Mouse (Mus musculus) hindbrain, embryonic 16.5 days (tissue): ENCODE results near the gene Gse1. TPM values are rescaled to one million over a fixed set of nuclear protein-coding genes. Genes with fewer than 3 reads are reported as not detected.
A peak's percentile ranks its signal among the peaks of the same experiment; 100 is the strongest.

Source experiments
- ATAC-seq: fragments of 200-750 bp; cut with Nextera tagmentation; 2 replicates; pipeline ENCODE4 v1.8.0; 2017; ENCODE audit warnings: moderate TSS enrichment, moderate library complexity
- H3K27ac ChIP-seq: fragments of 300-500 bp; sonication (generic); 2 replicates; pipeline ENCODE4 v1.5.1; 2014; ENCODE audit warnings: low read depth, mild to moderate bottlenecking, control low read depth, low read length, moderate library complexity
- H3K27me3 ChIP-seq: fragments of 300-500 bp; sonication (generic); replicated peaks from 2 replicates; pipeline ENCODE4 v1.6.1; 2014; ENCODE audit warnings: low read length; ENCODE audit not compliant: control insufficient read depth, insufficient read depth
- H3K36me3 ChIP-seq: fragments of 300-500 bp; sonication (generic); 2 replicates; pipeline ENCODE4 v1.6.1; 2014; ENCODE audit warnings: mild to moderate bottlenecking, low read length, moderate library complexity, mixed read lengths; ENCODE audit not compliant: control insufficient read depth, insufficient read depth
- H3K4me1 ChIP-seq: fragments of 300-500 bp; sonication (generic); 2 replicates; pipeline ENCODE4 v1.6.1; 2014; ENCODE audit warnings: low read depth, low read length; ENCODE audit not compliant: control insufficient read depth, insufficient read depth
- H3K4me2 ChIP-seq: fragments of 300-500 bp; sonication (generic); 2 replicates; pipeline ENCODE4 v1.6.1; 2014; ENCODE audit warnings: mild to moderate bottlenecking, low read length, control low read depth, moderate library complexity
- H3K4me3 ChIP-seq: fragments of 300-500 bp; sonication (generic); 2 replicates; pipeline ENCODE4 v1.5.1; 2014; ENCODE audit warnings: mild to moderate bottlenecking, low read length, control low read depth, moderate library complexity
- H3K9ac ChIP-seq: fragments of 300-500 bp; sonication (generic); 2 replicates; pipeline ENCODE4 v1.6.1; 2014; ENCODE audit warnings: low read depth, mild to moderate bottlenecking, control low read depth, low read length, moderate library complexity
- H3K9me3 ChIP-seq: fragments of 300-500 bp; sonication (generic); 2 replicates; pipeline ENCODE4 v1.6.1; 2014; ENCODE audit warnings: mild to moderate bottlenecking, low read length, moderate library complexity; ENCODE audit not compliant: control insufficient read depth
- WGBS: fragments of 180-500 bp; shearing (Covaris S2); extraction: QIAGEN DNeasy Blood & Tissue Kit; methylation state at CpG from one replicate; pipeline ENCODE4 v1.1.7; 2014; 5-methylcytosine and 5-hydroxymethylcytosine counted together
- polyA plus RNA-seq: library from polyadenylated mRNA; unstranded; fragments of >200 nt; fragmentation: Nextera tagmentation; extraction: Ambion mirVana; gene quantifications from 2 replicates; pipeline ENCODE4 v1.2.1, GENCODE M21; 2015

The Gse1 gene
- polyA plus RNA-seq, 1 experiment from 2014 or later, result 10.7 TPM

- Histone ChIP-seq H3K36me3 (no peaks in the 10 kb centered on the region), H3K9me3 (no peaks in the 10 kb centered on the region), H3K27me3 (no peaks in the 10 kb centered on the region), H3K9ac (no peak overlapping the region), H3K4me3 (no peak overlapping the region), H3K27ac (no peak overlapping the region), H3K4me2 (no peak overlapping the region), H3K4me1 (peaks cover 34% of the 10 kb centered on the region)
- ATAC-seq, result no peak
- 36% methylated on average over 4 of the region's 4 CpGs for WGBS
Measured at GRCm38 (mm10) chr8:120526577-120526976, 298.3 kb downstream of the Gse1 start.

GRCm38 (mm10) chr8:120528332-120528731 lies 300.1 kb downstream of the Gse1 start:
- H3K9ac ChIP-seq, result no peak overlapping the region
- WGBS, result 39% methylated on average over 3 of the region's 3 CpGs

GRCm38 (mm10) chr8:120529226-120529625 lies 301.0 kb downstream of the Gse1 start:
- Histone ChIP-seq H3K36me3 (no peaks in the 10 kb centered on the region), H3K27ac (no peak overlapping the region), H3K4me2 (no peak overlapping the region), H3K4me3 (no peak overlapping the region), H3K9ac (no peak overlapping the region), H3K4me1 (peaks cover 53% of the 10 kb centered on the region), H3K27me3 (no peaks in the 10 kb centered on the region), H3K9me3 (no peaks in the 10 kb centered on the region)
- WGBS, result 53% methylated on average over 7 of the region's 7 CpGs
- no peak for ATAC-seq

More at GRCm38 (mm10) chr8:120528332-120528731, 300.1 kb downstream of the Gse1 start:
- H3K9me3 ChIP-seq, result no peaks in the 10 kb centered on the region
- no peak overlapping the region for H3K4me2 ChIP-seq
- H3K4me3 ChIP-seq, result no peak overlapping the region
- H3K27ac ChIP-seq, result no peak overlapping the region
- H3K36me3 ChIP-seq, result no peaks in the 10 kb centered on the region
- no peak for ATAC-seq
- peaks cover 46% of the 10 kb centered on the region for H3K4me1 ChIP-seq
- H3K27me3 ChIP-seq, result no peaks in the 10 kb centered on the region

- no peaks in the 10 kb centered on the region for H3K27me3 ChIP-seq
- H3K9ac ChIP-seq, result no peak overlapping the region
- 55% methylated on average over 16 of the region's 16 CpGs for WGBS
- peak overlapping the region; percentile 18; the same call in 1 of the 2 replicates for H3K27ac ChIP-seq
- no peak for ATAC-seq
- H3K4me2 ChIP-seq, result no peak overlapping the region
- peaks cover 61% of the 10 kb centered on the region for H3K4me1 ChIP-seq
- H3K9me3 ChIP-seq, result no peaks in the 10 kb centered on the region
- no peak overlapping the region for H3K4me3 ChIP-seq
- H3K36me3 ChIP-seq, result no peaks in the 10 kb centered on the region
Measured at GRCm38 (mm10) chr8:120530954-120531656, 302.8 kb downstream of the Gse1 start.

GRCm38 (mm10) chr8:120531775-120532516 lies 303.7 kb downstream of the Gse1 start:
- H3K9me3 ChIP-seq, result no peaks in the 10 kb centered on the region
- no peaks in the 10 kb centered on the region for H3K27me3 ChIP-seq
- WGBS, result 52% methylated on average over 10 of the region's 10 CpGs
- peak; percentile 34; the same call in 1 of the 2 replicates for ATAC-seq
- no peak overlapping the region for H3K4me3 ChIP-seq
- peaks cover 63% of the 10 kb centered on the region for H3K4me1 ChIP-seq
- peak overlapping the region; percentile 55 for H3K27ac ChIP-seq
- no peak overlapping the region; the same call in 1 of the 2 replicates for H3K4me2 ChIP-seq
- H3K9ac ChIP-seq, result no peak overlapping the region
- H3K36me3 ChIP-seq, result no peaks in the 10 kb centered on the region

- H3K9ac ChIP-seq, result peak overlapping the region; percentile 38
- 5% methylated on average over 24 of the region's 29 CpGs for WGBS
- H3K4me3 ChIP-seq, result no peak overlapping the region
- H3K36me3 ChIP-seq, result no peaks in the 10 kb centered on the region
- ATAC-seq, result 0 out of 2 replicates have a peak, but pooled peaks have one; percentile 34
- H3K4me2 ChIP-seq, result peak overlapping the region; percentile 43
- no peaks in the 10 kb centered on the region for H3K27me3 ChIP-seq
- H3K4me1 ChIP-seq, result peaks cover 67% of the 10 kb centered on the region
- H3K9me3 ChIP-seq, result no peaks in the 10 kb centered on the region
- peak overlapping the region; percentile 56 for H3K27ac ChIP-seq
Measured at GRCm38 (mm10) chr8:120532517-120533215, 304.4 kb downstream of the Gse1 start.

- WGBS, result 31% methylated on average over 3 of the region's 3 CpGs
- H3K4me1 ChIP-seq, result peaks cover 67% of the 10 kb centered on the region
- peak overlapping the region; percentile 56 for H3K27ac ChIP-seq
- ATAC-seq, result no peak
- peak overlapping the region; percentile 43; the same call in 1 of the 2 replicates for H3K4me2 ChIP-seq
- no peaks in the 10 kb centered on the region for H3K27me3 ChIP-seq
- no peak overlapping the region for H3K4me3 ChIP-seq
- H3K9me3 ChIP-seq, result no peaks in the 10 kb centered on the region
- H3K36me3 ChIP-seq, result no peaks in the 10 kb centered on the region
- H3K9ac ChIP-seq, result peak overlapping the region; percentile 38
Measured at GRCm38 (mm10) chr8:120533380-120533779, 305.1 kb downstream of the Gse1 start.

GRCm38 (mm10) chr8:120534080-120534479 lies 305.8 kb downstream of the Gse1 start:
- Histone ChIP-seq H3K27me3 (no peaks in the 10 kb centered on the region), H3K4me2 (no peak overlapping the region), H3K9ac (no peak overlapping the region), H3K36me3 (no peaks in the 10 kb centered on the region), H3K4me1 (peaks cover 70% of the 10 kb centered on the region), H3K4me3 (no peak overlapping the region), H3K9me3 (no peaks in the 10 kb centered on the region), H3K27ac (no peak overlapping the region; the same call in 1 of the 2 replicates)
- ATAC-seq, result no peak
- WGBS, result 34% methylated on average over 8 of the region's 8 CpGs
